Comparison of ENCODE assay signal across 7 mouse cellular contexts in the genomic region with DNA sequence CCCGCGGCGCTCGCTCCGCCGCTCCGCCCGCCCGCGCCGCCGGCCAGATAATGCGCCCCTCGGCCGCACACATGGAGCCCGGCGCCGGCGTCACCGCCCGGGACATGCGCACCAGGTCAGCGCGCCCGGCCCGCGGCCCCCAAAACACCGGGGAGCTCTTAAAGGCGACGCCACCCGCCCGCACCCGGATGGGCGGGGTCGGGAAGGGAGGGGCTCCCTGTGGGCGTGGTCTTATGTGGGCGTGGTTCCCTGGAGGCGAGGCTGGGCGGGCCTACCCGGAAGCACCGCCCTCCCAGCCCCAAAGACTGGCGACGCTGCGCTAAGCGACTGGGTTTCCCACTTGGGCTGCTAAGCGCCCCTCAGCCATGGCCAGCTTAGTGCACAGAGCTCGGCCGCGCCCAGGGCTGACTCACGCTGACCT. TPM values are rescaled to one million over a fixed set of nuclear protein-coding genes. Genes with fewer than 3 reads are reported as not detected.
DNase-seq lines count a peak whose midpoint lies in the region; ATAC-seq and TF ChIP-seq lines count a peak whose summit lies in the region.

No protein-coding gene starts in this region.

- WGBS in embryonic facial prominence, embryonic 11.5 days, result under 1% methylated on average over 44 of the region's 50 CpGs
- WGBS in kidney, adult 2 months, result under 1% methylated on average over 50 of the region's 50 CpGs
- under 1% methylated on average over 50 of the region's 50 CpGs for WGBS in limb, embryonic 12.5 days
- WGBS in midbrain, embryonic 15.5 days, result 1% methylated on average over 41 of the region's 50 CpGs
- WGBS in spleen, adult 2 months, result under 1% methylated on average over 48 of the region's 50 CpGs

- H3K9ac ChIP-seq in embryonic facial prominence, embryonic 11.5 days (replicated peaks; ENCODE audit: low read length), result peak overlapping the region; percentile 89
- H3K9ac ChIP-seq in limb, embryonic 12.5 days (replicated peaks), result peak overlapping the region; percentile 93
- peak overlapping the region; percentile 66 for H3K9ac ChIP-seq in midbrain, embryonic 15.5 days

- peak; percentile 51 for TF ChIP-seq POLR2A in kidney, adult 2 months (IDR thresholded peaks at IDR 0.05; ENCODE audit: low read depth, low read length)
- no peak for TF ChIP-seq POLR2A in spleen, adult 2 months (IDR thresholded peaks at IDR 0.05; ENCODE audit: low read depth, low read length)

- no peaks in the 10 kb centered on the region for H3K9me3 ChIP-seq in embryonic facial prominence, embryonic 11.5 days (replicated peaks; ENCODE audit: control insufficient read depth, low read length)
- H3K9me3 ChIP-seq in limb, embryonic 12.5 days, result no peaks in the 10 kb centered on the region
- H3K9me3 ChIP-seq in midbrain, embryonic 15.5 days, result no peaks in the 10 kb centered on the region

- no peaks in the 10 kb centered on the region for H3K36me3 ChIP-seq in embryonic facial prominence, embryonic 11.5 days (replicated peaks; ENCODE audit: control insufficient read depth, insufficient read depth, low read depth, low read length)
- H3K36me3 ChIP-seq in kidney, adult 2 months (ENCODE audit: control insufficient read depth, insufficient read depth, low read length), result no peaks in the 10 kb centered on the region
- no peaks in the 10 kb centered on the region for H3K36me3 ChIP-seq in limb, embryonic 12.5 days
- no peaks in the 10 kb centered on the region for H3K36me3 ChIP-seq in midbrain, embryonic 15.5 days (replicated peaks)
- no peaks in the 10 kb centered on the region for H3K36me3 ChIP-seq in spleen, adult 2 months (ENCODE audit: control insufficient read depth, insufficient read depth, low read length)

- TF ChIP-seq CTCF in kidney, adult 2 months (conservative IDR thresholded peaks at IDR 0.05; ENCODE audit: insufficient read depth, insufficient read length, low read depth, low read length), result no peak
- no peak for TF ChIP-seq CTCF in spleen, adult 2 months (IDR thresholded peaks at IDR 0.05; ENCODE audit: extremely low read depth, insufficient read depth, insufficient read length, insufficient replicate concordance)

- peak overlapping the region; percentile 79 for H3K27ac ChIP-seq in embryonic facial prominence, embryonic 11.5 days (replicated peaks; ENCODE audit: low read depth, low read length)
- H3K27ac ChIP-seq in kidney, adult 2 months (ENCODE audit: insufficient read depth, low read depth, low read length), result peak overlapping the region; percentile 88
- peak overlapping the region; percentile 90 for H3K27ac ChIP-seq in limb, embryonic 12.5 days
- peak overlapping the region; percentile 73 for H3K27ac ChIP-seq in midbrain, embryonic 15.5 days
- peak overlapping the region; percentile 69 for H3K27ac ChIP-seq in spleen, adult 2 months (ENCODE audit: insufficient read depth, low read length)

- peaks cover 10% of the 10 kb centered on the region for H3K4me1 ChIP-seq in embryonic facial prominence, embryonic 11.5 days (ENCODE audit: control insufficient read depth, insufficient read depth, low read length)
- H3K4me1 ChIP-seq in kidney, adult 2 months (ENCODE audit: control insufficient read depth, insufficient read depth, low read length), result peaks cover 41% of the 10 kb centered on the region
- H3K4me1 ChIP-seq in limb, embryonic 12.5 days (replicated peaks), result peaks cover 34% of the 10 kb centered on the region
- H3K4me1 ChIP-seq in midbrain, embryonic 15.5 days, result peaks cover 36% of the 10 kb centered on the region
- H3K4me1 ChIP-seq in spleen, adult 2 months (ENCODE audit: control insufficient read depth, insufficient read depth, insufficient read length), result peaks cover 16% of the 10 kb centered on the region

- H3K27me3 ChIP-seq in embryonic facial prominence, embryonic 11.5 days (ENCODE audit: control insufficient read depth, insufficient read depth, low read length), result no peaks in the 10 kb centered on the region
- no peaks in the 10 kb centered on the region for H3K27me3 ChIP-seq in kidney, adult 2 months (replicated peaks; ENCODE audit: control insufficient read depth, insufficient read depth, low read length)
- H3K27me3 ChIP-seq in limb, embryonic 12.5 days, result no peaks in the 10 kb centered on the region
- H3K27me3 ChIP-seq in midbrain, embryonic 15.5 days (replicated peaks), result no peaks in the 10 kb centered on the region
- no peaks in the 10 kb centered on the region; the same call in 1 of the 2 replicates for H3K27me3 ChIP-seq in spleen, adult 2 months (ENCODE audit: control insufficient read depth, insufficient read depth, low read length)

- DNase-seq in adrenal gland, postnatal 14 days, result peak; percentile 99
- peak; percentile 95 for DNase-seq in embryonic facial prominence, embryonic 11.5 days (ENCODE audit: low spot score)
- peak; percentile 97 to 99 for DNase-seq in heart, adult 18-20 months
- DNase-seq in kidney, adult 2 months, result peak; percentile 97
- peak; percentile 81 to 96 for DNase-seq in spleen, adult 2 months (ENCODE audit: low read depth in 1 of 2, low spot score in 2 of 2)

- peak overlapping the region; percentile 66 for H3K4me2 ChIP-seq in embryonic facial prominence, embryonic 11.5 days (ENCODE audit: low read depth, low read length)
- peak overlapping the region; percentile 77 for H3K4me2 ChIP-seq in limb, embryonic 12.5 days
- H3K4me2 ChIP-seq in midbrain, embryonic 15.5 days, result peak overlapping the region; percentile 87

- H3K4me3 ChIP-seq in embryonic facial prominence, embryonic 11.5 days (ENCODE audit: low read depth, low read length), result peak overlapping the region; percentile 92
- peak overlapping the region; percentile 80 for H3K4me3 ChIP-seq in kidney, adult 2 months (ENCODE audit: insufficient read depth, low read depth, low read length)
- peak overlapping the region; percentile 97 for H3K4me3 ChIP-seq in limb, embryonic 12.5 days (replicated peaks)
- peak overlapping the region; percentile 81 for H3K4me3 ChIP-seq in midbrain, embryonic 15.5 days
- peak overlapping the region; percentile 96 for H3K4me3 ChIP-seq in spleen, adult 2 months (ENCODE audit: extremely low read depth, insufficient read depth, insufficient read length)

- ATAC-seq in embryonic facial prominence, embryonic 11.5 days (replicated peaks; ENCODE audit: insufficient number of reproducible peaks, low FRiP score, low TSS enrichment, low read depth), result peak; percentile 95
- ATAC-seq in limb, embryonic 12.5 days (ENCODE audit: insufficient number of reproducible peaks, insufficient read depth, low FRiP score, low TSS enrichment, low read depth), result peak; percentile 91
- peak; percentile 94 for ATAC-seq in midbrain, embryonic 15.5 days (replicated peaks)

RNA-seq across cellular contexts. Expression of a gene that starts 22.0 kb away (rescaled TPM):
- 105 and 111 TPM in 2 replicates for total RNA-seq in adrenal gland, postnatal 14 days (2021)
- 64.4 and 78.8 TPM in 2 replicates for polyA plus RNA-seq in embryonic facial prominence, embryonic 11.5 days (2014; fragmentation: Nextera tagmentation; extraction: Ambion mirVana)
- 10 to 100 TPM; 30.6 to 32.7 TPM for total RNA-seq in heart, adult 18-20 months (2021)
- 60.1 and 60.9 TPM in 2 replicates for polyA plus RNA-seq in kidney, adult 2 months (2012; rRNA removed)
- polyA plus RNA-seq in limb, embryonic 12.5 days (2016; fragmentation: Nextera tagmentation; extraction: Ambion mirVana), result 51.3 and 68.4 TPM in 2 replicates
- polyA plus RNA-seq in midbrain, embryonic 15.5 days (2015; fragmentation: Nextera tagmentation; extraction: Ambion mirVana), result 27.2 and 31.7 TPM in 2 replicates
- 45.8 and 64.6 TPM in 2 replicates for polyA plus RNA-seq in spleen, adult 2 months (2012; rRNA removed)

Comparison
In these comparisons a context has a peak if more than half of its experiments do, and no peak if none do; other contexts are left out.
1. Peak in every context shown above with its lines: DNase-seq, ATAC-seq, H3K4me3 ChIP-seq and H3K27ac ChIP-seq.